17 mouse cellular contexts compared by ENCODE assay signal in the genomic region with DNA sequence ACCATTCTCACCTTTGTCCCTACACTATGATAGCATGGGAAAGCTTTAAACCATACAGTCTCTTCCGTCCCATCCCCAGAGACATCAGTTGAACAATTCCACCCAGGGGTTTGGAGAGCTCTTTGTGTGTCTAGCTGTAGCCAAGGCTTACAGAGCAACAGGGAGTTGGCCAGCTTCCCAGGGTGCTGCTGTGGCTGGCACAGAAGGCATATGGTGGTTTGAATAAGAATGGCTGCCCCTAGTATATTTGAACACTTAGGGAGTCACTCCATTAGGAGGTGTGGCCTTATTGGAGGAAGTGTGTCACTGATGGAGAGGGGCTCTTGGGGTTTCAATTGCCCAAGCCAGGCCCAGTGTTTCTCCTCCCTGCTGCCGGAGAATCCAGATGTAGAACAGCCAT. TPM values are rescaled to one million over a fixed set of nuclear protein-coding genes. Genes with fewer than 3 reads are reported as not detected.
DNase-seq lines count a peak whose midpoint lies in the region; ATAC-seq and TF ChIP-seq lines count a peak whose summit lies in the region.
"Had no signal": no experiment of that assay in that cellular context is flagged by ENCODE, and none has a peak within 500 bp of the region (broad histone marks: within the 10 kb centered on the region; RNA-seq: fewer than 3 reads in every experiment).

No protein-coding gene starts in this region.

- H3K4me3 ChIP-seq in forebrain, postnatal 0 days (ENCODE audit: low read depth, low read length), result no peak overlapping the region
- H3K4me3 ChIP-seq: embryonic facial prominence, embryonic 13.5 days; liver, embryonic 12.5 days had no signal

- no peak overlapping the region for H3K9ac ChIP-seq in forebrain, postnatal 0 days
- H3K9ac ChIP-seq: embryonic facial prominence, embryonic 13.5 days; liver, embryonic 12.5 days had no signal

- 25% methylated on average over 2 of the region's 2 CpGs for WGBS in forebrain, postnatal 0 days

- no peaks in the 10 kb centered on the region for H3K27me3 ChIP-seq in forebrain, postnatal 0 days (ENCODE audit: insufficient read depth, low read length)
- H3K27me3 ChIP-seq: liver, embryonic 12.5 days had no signal

- H3K9me3 ChIP-seq in forebrain, postnatal 0 days (ENCODE audit: low read length), result no peaks in the 10 kb centered on the region
- H3K9me3 ChIP-seq: embryonic facial prominence, embryonic 13.5 days; liver, embryonic 12.5 days had no signal

- ATAC-seq in forebrain, postnatal 0 days, result peak; percentile 66
- ATAC-seq: liver, embryonic 12.5 days had no signal

- H3K27ac ChIP-seq in forebrain, postnatal 0 days (ENCODE audit: low read depth, low read length), result no peak overlapping the region
- H3K27ac ChIP-seq: embryonic facial prominence, embryonic 13.5 days; liver, embryonic 12.5 days had no signal

- H3K4me2 ChIP-seq in forebrain, postnatal 0 days (ENCODE audit: low read depth), result no peak overlapping the region
- H3K4me2 ChIP-seq: embryonic facial prominence, embryonic 13.5 days; liver, embryonic 12.5 days had no signal

- H3K4me1 ChIP-seq in forebrain, postnatal 0 days (ENCODE audit: insufficient read depth), result peaks cover 16% of the 10 kb centered on the region; the same call in 1 of the 2 replicates
- H3K4me1 ChIP-seq: liver, embryonic 12.5 days had no signal

- DNase-seq in cerebellum, adult 18-20 months, result peak; percentile 42 to 43
- DNase-seq in cerebellum, adult 8-10 months, result no peak
- peak; percentile 45 to 62 for DNase-seq in layer of hippocampus, postnatal 10 days (ENCODE audit: low spot score in 2 of 2)
- DNase-seq in layer of hippocampus, postnatal 25 days (ENCODE audit: extremely low spot score in 1 of 2, low spot score in 1 of 2), result no peak
- peak; percentile 3 for DNase-seq in Muller cell, postnatal 12 days (ENCODE audit: inconsistent ontology term)
- DNase-seq in forebrain, postnatal 0 days, result peak; percentile 78
- DNase-seq in thymus, postnatal 25 days, result no peak
- DNase-seq in ovary, postnatal 36 days (ENCODE audit: low spot score), result no peak
- DNase-seq: heart, postnatal 36 days; kidney, adult 2 months; lung, postnatal 36 days; thymus, adult 18-20 months had no signal

- H3K36me3 ChIP-seq in forebrain, postnatal 0 days (ENCODE audit: insufficient read depth), result no peaks in the 10 kb centered on the region
- H3K36me3 ChIP-seq: embryonic facial prominence, embryonic 13.5 days; liver, embryonic 12.5 days had no signal

- no peak for TF ChIP-seq CTCF in forebrain, postnatal 0 days (IDR thresholded peaks at IDR 0.05; ENCODE audit: low read depth)

RNA-seq across cellular contexts. Expression of a gene that starts 57.5 kb away (rescaled TPM):
- not detected for total RNA-seq in layer of hippocampus, postnatal 10 days (2021)
- total RNA-seq in layer of hippocampus, postnatal 25 days (2021), result not detected
- not detected in 2 replicates for total RNA-seq in forebrain, postnatal 0 days (2014; rRNA removed)
- not detected in 2 replicates for polyA plus RNA-seq in forebrain, postnatal 0 days (2015; fragmentation: Nextera tagmentation; extraction: Ambion mirVana)
- total RNA-seq: ES-E14; heart, adult 8-10 months; heart, postnatal 36 days; layer of hippocampus, adult 8-10 months had no signal
- polyA plus RNA-seq: embryonic facial prominence, embryonic 13.5 days; kidney, adult 2 months; liver, embryonic 12.5 days had no signal

Comparison
In these comparisons a context has a peak if more than half of its experiments do, and no peak if none do; other contexts are left out.
1. DNase-seq: peak in cerebellum, adult 18-20 months (2 of 2), layer of hippocampus, postnatal 10 days (2 of 2), Muller cell, postnatal 12 days (single experiment) and forebrain, postnatal 0 days (single experiment); none in cerebellum, adult 8-10 months (single experiment), layer of hippocampus, postnatal 25 days (0 of 2), thymus, postnatal 25 days (single experiment) and ovary, postnatal 36 days (single experiment).